Mouse (Mus musculus): ENCODE measurements around the gene E2f7. TPM values are rescaled to one million over a fixed set of nuclear protein-coding genes. Genes with fewer than 3 reads are reported as not detected.

The E2f7 gene
- polyA plus RNA-seq, 2 experiments = 1.9 to 7.1 TPM

DNA sequence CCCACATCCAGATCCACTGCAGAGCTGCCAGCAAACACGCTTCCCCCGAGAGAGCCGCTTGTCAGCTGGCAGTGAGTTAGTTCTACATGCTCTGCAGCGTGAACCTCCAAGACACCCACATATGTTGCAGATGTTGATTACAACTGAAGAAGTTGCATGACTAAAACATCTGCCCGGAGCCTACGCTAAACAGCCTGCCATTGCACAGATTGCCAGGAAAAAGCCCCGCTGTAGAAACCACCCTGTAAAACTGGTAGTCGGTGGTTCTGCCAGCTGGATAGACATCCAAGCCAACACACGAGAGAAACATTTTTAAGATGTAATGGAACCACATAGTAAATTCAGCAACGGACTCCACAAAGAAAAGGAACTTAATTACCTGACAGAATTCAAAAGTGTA lies 24.3 kb downstream of the E2f7 start:
- H3K4me3 ChIP-seq (ENCODE audit: insufficient read depth in 1 of 2, low read depth in 2 of 2, low read length in 2 of 2) = no peak overlapping the region
- H3K36me3 ChIP-seq (replicated peaks; ENCODE audit: control insufficient read depth, insufficient read depth, low read depth) = peaks cover 56% of the 10 kb centered on the region
- no peaks in the 10 kb centered on the region for H3K4me1 ChIP-seq (replicated peaks; ENCODE audit: control insufficient read depth in 2 of 2, insufficient read depth in 2 of 2, low read length in 1 of 2)
- no peak for TF ChIP-seq CTCF (IDR thresholded peaks at IDR 0.05; ENCODE audit: low read depth)
- TF ChIP-seq EP300 (IDR thresholded peaks at IDR 0.05; ENCODE audit: low read depth) = no peak
- 93% methylated on average over 10 of the region's 10 CpGs for WGBS (ENCODE audit: insufficient replicate concordance)
- H3K9ac ChIP-seq (replicated peaks) = no peak overlapping the region
- H3K9me3 ChIP-seq (ENCODE audit: control insufficient read depth, low read length) = no peaks in the 10 kb centered on the region
- no peak for ATAC-seq (ENCODE audit: insufficient read depth)
- no peak overlapping the region for H3K4me2 ChIP-seq (ENCODE audit: low read depth)
- no peak for DNase-seq (ENCODE audit: low read depth in 3 of 3, low spot score in 3 of 3)
- H3K27ac ChIP-seq = no peak overlapping the region
- H3K27me3 ChIP-seq (ENCODE audit: control insufficient read depth, insufficient read depth, low read length) = no peaks in the 10 kb centered on the region

DNA sequence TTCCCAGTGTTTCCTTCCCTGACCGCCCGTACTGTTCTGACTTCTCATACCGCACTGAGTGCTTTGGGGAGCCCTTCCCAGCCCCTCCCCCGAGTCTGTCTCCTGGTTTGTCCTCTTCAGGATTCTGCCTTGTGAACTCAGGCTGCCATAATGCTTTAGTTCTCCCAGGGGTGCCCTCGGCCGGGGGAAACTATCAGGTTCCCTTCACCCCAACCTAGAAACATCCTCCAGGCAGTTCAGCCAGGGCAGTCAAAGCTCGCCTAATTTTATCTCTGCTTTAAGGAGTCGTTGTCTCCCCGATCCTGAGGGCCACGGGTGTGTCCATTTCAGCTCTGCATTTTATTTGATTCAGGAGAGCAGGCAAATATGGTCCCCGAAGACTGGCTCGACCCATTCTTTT lies 28.0 kb downstream of the E2f7 start:
- no peak for TF ChIP-seq EP300 (IDR thresholded peaks at IDR 0.05; ENCODE audit: low read depth)
- no peak for TF ChIP-seq CTCF (IDR thresholded peaks at IDR 0.05; ENCODE audit: low read depth)
- 85% methylated on average over 12 of the region's 12 CpGs for WGBS (ENCODE audit: insufficient replicate concordance)
- no peak for DNase-seq (ENCODE audit: low read depth in 3 of 3, low spot score in 3 of 3)
- H3K9me3 ChIP-seq (ENCODE audit: control insufficient read depth, low read length) = no peaks in the 10 kb centered on the region
- no peaks in the 10 kb centered on the region for H3K27me3 ChIP-seq (ENCODE audit: control insufficient read depth, insufficient read depth, low read length)
- no peak overlapping the region for H3K4me2 ChIP-seq (ENCODE audit: low read depth)
- H3K27ac ChIP-seq = no peak overlapping the region
- H3K4me1 ChIP-seq (replicated peaks; ENCODE audit: control insufficient read depth in 2 of 2, insufficient read depth in 2 of 2, low read length in 1 of 2) = no peaks in the 10 kb centered on the region
- H3K9ac ChIP-seq (replicated peaks) = no peak overlapping the region
- H3K36me3 ChIP-seq (replicated peaks; ENCODE audit: control insufficient read depth, insufficient read depth, low read depth) = peaks cover 43% of the 10 kb centered on the region
- no peak for ATAC-seq (ENCODE audit: insufficient read depth)
- H3K4me3 ChIP-seq (ENCODE audit: insufficient read depth in 1 of 2, low read depth in 2 of 2, low read length in 2 of 2) = no peak overlapping the region

DNA sequence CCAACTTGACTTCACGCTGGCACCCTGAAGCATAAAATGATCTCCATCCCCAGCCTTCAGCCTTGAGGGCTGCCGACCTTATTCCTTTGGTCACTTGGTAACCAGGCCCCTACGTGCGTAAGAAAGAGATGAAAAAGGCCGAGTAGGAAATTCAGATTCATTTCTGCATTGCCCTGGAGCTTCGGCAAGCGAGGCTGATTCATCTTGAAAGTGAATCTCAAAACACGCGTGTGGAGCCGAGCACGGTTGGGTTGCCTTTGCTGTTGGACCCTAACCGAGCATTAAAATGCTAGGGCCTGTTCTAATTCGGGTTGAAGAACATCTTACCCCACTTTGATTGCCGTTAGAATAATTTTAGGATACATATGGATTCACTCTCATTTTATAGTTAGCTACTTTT lies 28.6 kb downstream of the E2f7 start:
- Histone ChIP-seq H3K27me3 (ENCODE audit: control insufficient read depth, insufficient read depth, low read length) (no peaks in the 10 kb centered on the region), H3K9ac (replicated peaks) (no peak overlapping the region), H3K4me1 (replicated peaks; ENCODE audit: control insufficient read depth in 2 of 2, insufficient read depth in 2 of 2, low read length in 1 of 2) (no peaks in the 10 kb centered on the region), H3K4me2 (ENCODE audit: low read depth) (no peak overlapping the region), H3K27ac (no peak overlapping the region), H3K4me3 (ENCODE audit: insufficient read depth in 1 of 2, low read depth in 2 of 2, low read length in 2 of 2) (no peak overlapping the region), H3K9me3 (ENCODE audit: control insufficient read depth, low read length) (no peaks in the 10 kb centered on the region), H3K36me3 (replicated peaks; ENCODE audit: control insufficient read depth, insufficient read depth, low read depth) (peaks cover 43% of the 10 kb centered on the region)
- no peak for ATAC-seq (ENCODE audit: insufficient read depth)
- no peak for TF ChIP-seq EP300 (IDR thresholded peaks at IDR 0.05; ENCODE audit: low read depth)
- no peak for TF ChIP-seq CTCF (IDR thresholded peaks at IDR 0.05; ENCODE audit: low read depth)
- DNase-seq (ENCODE audit: low read depth in 3 of 3, low spot score in 3 of 3) = no peak
- whole genome bisulfite sequencing (ENCODE audit: insufficient replicate concordance) = 85% methylated on average over 14 of the region's 14 CpGs

DNA sequence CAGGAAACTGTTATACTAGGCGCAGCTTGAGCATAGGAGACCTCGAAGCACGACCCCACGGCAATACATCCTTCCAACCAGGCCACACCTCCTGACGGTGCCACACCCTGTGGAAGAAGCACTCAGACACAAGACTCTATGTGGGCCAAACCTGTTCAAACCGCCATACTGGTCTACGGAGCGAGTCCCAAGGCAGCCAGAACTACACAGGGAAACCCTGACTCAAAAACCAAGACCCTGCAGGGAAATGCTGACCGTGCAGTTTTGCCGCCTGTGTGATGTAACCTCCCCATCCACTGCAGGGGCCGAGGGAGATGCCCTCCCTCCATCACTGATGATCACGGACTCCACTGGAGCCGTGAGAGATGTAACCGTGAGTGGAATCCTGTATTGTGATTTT lies 36.5 kb downstream of the E2f7 start:
- Histone ChIP-seq H3K9ac (replicated peaks) (no peak overlapping the region), H3K4me2 (ENCODE audit: low read depth) (no peak overlapping the region), H3K27me3 (ENCODE audit: control insufficient read depth, insufficient read depth, low read length) (no peaks in the 10 kb centered on the region), H3K36me3 (replicated peaks; ENCODE audit: control insufficient read depth, insufficient read depth, low read depth) (peaks cover 59% of the 10 kb centered on the region), H3K4me1 (replicated peaks; ENCODE audit: control insufficient read depth in 2 of 2, insufficient read depth in 2 of 2, low read length in 1 of 2) (no peaks in the 10 kb centered on the region), H3K9me3 (ENCODE audit: control insufficient read depth, low read length) (no peaks in the 10 kb centered on the region), H3K4me3 (ENCODE audit: insufficient read depth in 1 of 2, low read depth in 2 of 2, low read length in 2 of 2) (no peak overlapping the region), H3K27ac (no peak overlapping the region)
- TF ChIP-seq CTCF (IDR thresholded peaks at IDR 0.05; ENCODE audit: low read depth) (no peak), EP300 (IDR thresholded peaks at IDR 0.05; ENCODE audit: low read depth) (no peak)
- 86% methylated on average over 14 of the region's 14 CpGs for WGBS (ENCODE audit: insufficient replicate concordance)
- DNase-seq (ENCODE audit: low read depth in 3 of 3, low spot score in 3 of 3) (no peak), ATAC-seq (ENCODE audit: insufficient read depth) (no peak)

DNA sequence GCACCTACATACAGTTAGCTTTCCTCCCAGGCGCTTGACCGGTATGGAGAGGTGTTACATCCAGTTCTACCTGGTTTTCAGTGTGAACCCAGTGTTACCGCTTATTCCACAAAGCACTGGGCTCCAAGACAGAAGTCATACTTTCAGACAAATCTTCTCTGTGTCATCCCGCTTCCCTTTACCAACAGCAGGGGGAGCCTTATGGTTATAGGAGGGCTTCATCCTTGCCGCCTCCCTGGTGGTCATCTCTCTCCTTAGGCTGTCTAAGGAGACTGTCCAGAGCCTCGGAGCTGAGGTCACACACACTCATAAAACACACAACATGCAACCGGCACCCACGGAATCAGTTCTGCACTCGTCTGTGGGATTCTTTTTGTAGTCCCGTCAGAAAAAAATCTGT lies 37.4 kb downstream of the E2f7 start:
- no peak overlapping the region for H3K27ac ChIP-seq
- peak; percentile 38; the same call in 1 of the 2 replicates for TF ChIP-seq CTCF (IDR thresholded peaks at IDR 0.05; ENCODE audit: low read depth)
- no peak for TF ChIP-seq EP300 (IDR thresholded peaks at IDR 0.05; ENCODE audit: low read depth)
- ATAC-seq (ENCODE audit: insufficient read depth) = no peak; the same call in 1 of the 2 replicates
- no peak overlapping the region for H3K9ac ChIP-seq (replicated peaks)
- DNase-seq (ENCODE audit: low read depth in 3 of 3, low spot score in 3 of 3) = no peak
- no peak overlapping the region for H3K4me3 ChIP-seq (ENCODE audit: insufficient read depth in 1 of 2, low read depth in 2 of 2, low read length in 2 of 2)
- no peaks in the 10 kb centered on the region for H3K4me1 ChIP-seq (replicated peaks; ENCODE audit: control insufficient read depth in 2 of 2, insufficient read depth in 2 of 2, low read length in 1 of 2)
- no peak overlapping the region for H3K4me2 ChIP-seq (ENCODE audit: low read depth)
- no peaks in the 10 kb centered on the region for H3K9me3 ChIP-seq (ENCODE audit: control insufficient read depth, low read length)
- peaks cover 59% of the 10 kb centered on the region for H3K36me3 ChIP-seq (replicated peaks; ENCODE audit: control insufficient read depth, insufficient read depth, low read depth)
- WGBS (ENCODE audit: insufficient replicate concordance) = 81% methylated on average over 10 of the region's 10 CpGs
- no peaks in the 10 kb centered on the region for H3K27me3 ChIP-seq (ENCODE audit: control insufficient read depth, insufficient read depth, low read length)

Measured in liver, embryonic 14.5 days (tissue).